Mouse (Mus musculus) kidney, embryonic 16.5 days (tissue): ENCODE measurements around the gene Kcnh1. TPM values are rescaled to one million over a fixed set of nuclear protein-coding genes. Genes with fewer than 3 reads are reported as not detected.

Source experiments
- ATAC-seq: fragments of 200-750 bp; cut with Nextera tagmentation; 2 replicates; pipeline ENCODE4 v1.8.0; 2017; ENCODE audit warnings: moderate TSS enrichment; ENCODE audit not compliant: low FRiP score, low TSS enrichment
- H3K27ac ChIP-seq: fragments of 300-500 bp; sonication (generic); 2 replicates; pipeline ENCODE4 v1.5.1; 2014; ENCODE audit warnings: low read length
- H3K27me3 ChIP-seq: fragments of 300-500 bp; sonication (generic); 2 replicates; pipeline ENCODE4 v1.6.1; 2014; ENCODE audit warnings: low read length, control low read depth, mixed read lengths; ENCODE audit not compliant: insufficient read depth
- H3K36me3 ChIP-seq: fragments of 300-500 bp; sonication (generic); 2 replicates; pipeline ENCODE4 v1.6.1; 2014; ENCODE audit warnings: low read length, control low read depth, mixed read lengths; ENCODE audit not compliant: insufficient read depth
- H3K4me1 ChIP-seq: fragments of 300-500 bp; sonication (generic); 2 replicates; pipeline ENCODE4 v1.6.1; 2014; ENCODE audit warnings: low read length, control low read depth, mixed read lengths; ENCODE audit not compliant: insufficient read depth
- H3K4me2 ChIP-seq: fragments of 300-500 bp; sonication (generic); replicated peaks from 2 replicates; pipeline ENCODE4 v1.6.1; 2014; ENCODE audit warnings: low read depth, low read length
- H3K4me3 ChIP-seq: fragments of 300-500 bp; sonication (generic); 2 replicates; pipeline ENCODE4 v1.5.1; 2014; ENCODE audit warnings: mild to moderate bottlenecking, low read length
- H3K9ac ChIP-seq: fragments of 300-500 bp; sonication (generic); replicated peaks from 2 replicates; pipeline ENCODE4 v1.6.1; 2014; ENCODE audit warnings: low read length
- H3K9me3 ChIP-seq: fragments of 300-500 bp; sonication (generic); 2 replicates; pipeline ENCODE4 v1.6.1; 2016; ENCODE audit warnings: low read length, control low read depth
- WGBS: fragments of 180-500 bp; shearing (Covaris S2); extraction: QIAGEN DNeasy Blood & Tissue Kit; methylation state at CpG from one replicate; pipeline ENCODE4 v1.1.7; 2014; 5-methylcytosine and 5-hydroxymethylcytosine counted together
- polyA plus RNA-seq: library from polyadenylated mRNA; unstranded; fragments of >200 nt; fragmentation: Nextera tagmentation; extraction: Ambion mirVana; gene quantifications from 2 replicates; pipeline ENCODE4 v1.2.1, GENCODE M21; 2015

The Kcnh1 gene
- polyA plus RNA-seq, 1 experiment from 2014 or later = 1.2 TPM

GRCm38 (mm10) chr1:192457037-192457436 lies 266.5 kb downstream of the Kcnh1 start:
- H3K27me3 ChIP-seq = no peaks in the 10 kb centered on the region
- H3K4me3 ChIP-seq = no peak overlapping the region
- WGBS = 65% methylated on average over 3 of the region's 3 CpGs
- H3K36me3 ChIP-seq = no peaks in the 10 kb centered on the region
- ATAC-seq = no peak
- no peak overlapping the region for H3K4me2 ChIP-seq
- no peak overlapping the region for H3K27ac ChIP-seq
- no peak overlapping the region for H3K9ac ChIP-seq
- 0 out of 2 replicates have a peak, but pooled peaks cover 8% of the 10 kb centered on the region for H3K4me1 ChIP-seq
- H3K9me3 ChIP-seq = no peaks in the 10 kb centered on the region

- no peaks in the 10 kb centered on the region for H3K27me3 ChIP-seq
- WGBS = 91% methylated on average over 6 of the region's 6 CpGs
- H3K4me3 ChIP-seq = no peak overlapping the region
- H3K27ac ChIP-seq = no peak overlapping the region
- no peaks in the 10 kb centered on the region for H3K36me3 ChIP-seq
- ATAC-seq = no peak
- no peaks in the 10 kb centered on the region for H3K9me3 ChIP-seq
- no peak overlapping the region for H3K9ac ChIP-seq
- H3K4me1 ChIP-seq = 0 out of 2 replicates have a peak, but pooled peaks cover 8% of the 10 kb centered on the region
- no peak overlapping the region for H3K4me2 ChIP-seq
Observed at GRCm38 (mm10) chr1:192457526-192458206, 267.1 kb downstream of the Kcnh1 start.

- no peaks in the 10 kb centered on the region for H3K9me3 ChIP-seq
- no peak overlapping the region for H3K9ac ChIP-seq
- no peaks in the 10 kb centered on the region for H3K4me1 ChIP-seq
- H3K27me3 ChIP-seq = no peaks in the 10 kb centered on the region
- no peak for ATAC-seq
- H3K36me3 ChIP-seq = no peaks in the 10 kb centered on the region
- WGBS = 73% methylated on average over 4 of the region's 4 CpGs
- no peak overlapping the region for H3K4me2 ChIP-seq
- H3K4me3 ChIP-seq = no peak overlapping the region
- H3K27ac ChIP-seq = no peak overlapping the region
Observed at GRCm38 (mm10) chr1:192463732-192464131, 273.2 kb downstream of the Kcnh1 start.

GRCm38 (mm10) chr1:192472366-192472765 lies 281.8 kb downstream of the Kcnh1 start:
- no peaks in the 10 kb centered on the region for H3K27me3 ChIP-seq
- no peak overlapping the region for H3K4me2 ChIP-seq
- H3K4me1 ChIP-seq = no peaks in the 10 kb centered on the region
- 44% methylated on average over 4 of the region's 4 CpGs for WGBS
- H3K36me3 ChIP-seq = no peaks in the 10 kb centered on the region
- no peaks in the 10 kb centered on the region for H3K9me3 ChIP-seq
- H3K27ac ChIP-seq = no peak overlapping the region
- H3K4me3 ChIP-seq = no peak overlapping the region
- no peak for ATAC-seq
- no peak overlapping the region for H3K9ac ChIP-seq

GRCm38 (mm10) chr1:192473134-192473533 lies 282.6 kb downstream of the Kcnh1 start:
- H3K4me3 ChIP-seq = no peak overlapping the region

DNA sequence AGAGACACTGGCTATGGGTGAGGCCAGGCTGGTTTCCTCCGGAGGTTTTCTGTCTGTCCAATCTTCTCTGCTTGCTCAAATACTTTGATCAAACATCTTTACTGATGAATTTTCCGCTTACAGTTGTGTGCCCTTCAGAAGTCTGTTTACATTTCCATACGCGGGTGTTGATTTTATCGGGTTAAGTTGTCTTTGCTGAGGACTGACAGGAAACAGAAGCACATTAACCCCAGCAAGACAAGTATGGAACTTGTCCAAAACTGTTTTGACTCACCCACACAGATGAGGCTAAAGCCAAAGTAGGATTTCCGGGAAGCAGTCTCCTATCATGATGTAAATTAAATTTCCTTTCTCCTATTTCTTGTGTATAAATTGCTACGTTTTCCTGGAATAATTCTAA lies 286.1 kb downstream of the Kcnh1 start:
- H3K4me1 ChIP-seq = no peaks in the 10 kb centered on the region
- no peaks in the 10 kb centered on the region for H3K36me3 ChIP-seq
- H3K9me3 ChIP-seq = no peaks in the 10 kb centered on the region
- H3K27ac ChIP-seq = no peak overlapping the region
- no peak overlapping the region for H3K9ac ChIP-seq
- ATAC-seq = no peak
- H3K4me2 ChIP-seq = no peak overlapping the region
- H3K4me3 ChIP-seq = no peak overlapping the region
- no peaks in the 10 kb centered on the region for H3K27me3 ChIP-seq
- WGBS = 43% methylated on average over 7 of the region's 7 CpGs

More at GRCm38 (mm10) chr1:192473134-192473533, 282.6 kb downstream of the Kcnh1 start:
- Histone ChIP-seq H3K27me3 (no peaks in the 10 kb centered on the region), H3K4me2 (no peak overlapping the region), H3K27ac (no peak overlapping the region), H3K4me1 (no peaks in the 10 kb centered on the region), H3K36me3 (no peaks in the 10 kb centered on the region), H3K9ac (no peak overlapping the region), H3K9me3 (no peaks in the 10 kb centered on the region)
- ATAC-seq = no peak
- 92% methylated on average over 6 of the region's 6 CpGs for WGBS

DNA sequence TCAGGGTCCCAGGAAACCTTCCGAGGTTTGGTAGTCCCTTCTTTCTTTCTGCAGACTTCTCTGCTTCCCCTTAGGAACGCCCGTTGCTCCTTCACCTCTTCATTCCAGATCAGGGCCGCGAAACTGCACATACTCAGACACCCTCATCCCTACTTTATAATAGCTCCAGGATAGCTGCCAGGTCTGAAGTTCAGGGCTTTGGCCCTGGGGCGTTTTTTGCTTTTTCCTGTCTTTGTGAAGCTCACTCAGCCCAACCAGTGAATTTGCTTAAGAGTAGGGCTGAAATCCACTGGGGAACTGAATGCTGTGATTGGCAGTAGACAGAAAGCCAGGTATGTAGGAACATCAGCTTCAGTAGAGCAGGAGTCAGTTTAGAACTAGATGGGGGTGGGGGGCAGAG lies 287.0 kb downstream of the Kcnh1 start:
- no peaks in the 10 kb centered on the region for H3K27me3 ChIP-seq
- WGBS = 54% methylated on average over 6 of the region's 6 CpGs
- no peak for ATAC-seq
- H3K36me3 ChIP-seq = no peaks in the 10 kb centered on the region
- no peak overlapping the region for H3K4me2 ChIP-seq
- H3K27ac ChIP-seq = no peak overlapping the region
- no peak overlapping the region for H3K4me3 ChIP-seq
- no peak overlapping the region for H3K9ac ChIP-seq
- H3K9me3 ChIP-seq = no peaks in the 10 kb centered on the region
- H3K4me1 ChIP-seq = no peaks in the 10 kb centered on the region

DNA sequence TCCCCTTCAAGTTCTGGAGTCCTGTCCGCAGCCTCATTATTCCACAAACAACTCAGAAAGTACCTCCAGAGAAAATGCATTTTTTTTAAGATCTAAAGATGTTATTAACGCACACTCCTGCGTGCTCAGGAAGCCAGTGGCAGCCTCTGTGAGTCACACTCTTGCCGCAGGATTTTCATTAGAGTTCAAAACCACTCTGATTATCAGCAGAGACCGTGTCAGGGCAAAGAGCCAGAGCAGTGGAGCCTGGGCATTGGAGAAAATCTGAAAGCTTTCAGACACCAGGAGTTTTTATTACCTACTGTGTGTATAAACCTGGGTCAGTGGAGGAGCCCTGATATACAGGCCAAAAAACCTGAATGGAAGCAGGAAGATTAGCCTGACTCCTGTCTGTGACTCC lies 287.6 kb downstream of the Kcnh1 start:
- Histone ChIP-seq H3K9me3 (no peaks in the 10 kb centered on the region), H3K4me3 (no peak overlapping the region), H3K4me1 (no peaks in the 10 kb centered on the region), H3K4me2 (no peak overlapping the region), H3K36me3 (no peaks in the 10 kb centered on the region), H3K27ac (no peak overlapping the region), H3K27me3 (no peaks in the 10 kb centered on the region), H3K9ac (no peak overlapping the region)
- ATAC-seq = no peak
- 73% methylated on average over 5 of the region's 5 CpGs for WGBS

GRCm38 (mm10) chr1:192480072-192480784 lies 289.7 kb downstream of the Kcnh1 start:
- WGBS = 83% methylated on average over 8 of the region's 8 CpGs
- no peak overlapping the region for H3K27ac ChIP-seq
- H3K27me3 ChIP-seq = no peaks in the 10 kb centered on the region
- H3K9me3 ChIP-seq = no peaks in the 10 kb centered on the region
- H3K4me3 ChIP-seq = no peak overlapping the region
- no peak overlapping the region for H3K4me2 ChIP-seq
- H3K4me1 ChIP-seq = no peaks in the 10 kb centered on the region
- no peaks in the 10 kb centered on the region for H3K36me3 ChIP-seq
- no peak overlapping the region for H3K9ac ChIP-seq
- no peak for ATAC-seq

- Histone ChIP-seq H3K9me3 (no peaks in the 10 kb centered on the region), H3K27me3 (no peaks in the 10 kb centered on the region), H3K4me2 (no peak overlapping the region), H3K36me3 (no peaks in the 10 kb centered on the region), H3K27ac (no peak overlapping the region), H3K4me3 (no peak overlapping the region), H3K9ac (no peak overlapping the region), H3K4me1 (no peaks in the 10 kb centered on the region)
- ATAC-seq = no peak
Observed at GRCm38 (mm10) chr1:192481446-192481845, 290.9 kb downstream of the Kcnh1 start.
